Mouse (Mus musculus) E14TG2a.4 (cell line): ENCODE results near the gene Capn5.

Source experiments
- CTCF ChIP-seq: conservative IDR thresholded peaks from 2 replicates; pipeline ENCODE4 v1.5.1; 2014; ENCODE audit warnings: low read length
- POU5F1 ChIP-seq: IDR thresholded peaks from 2 replicates; pipeline ENCODE4 v1.6.1; 2014; ENCODE audit warnings: low read length, borderline replicate concordance

- TF ChIP-seq CTCF (no peak), POU5F1 (no peak)
Measured at GRCm38 (mm10) chr7:98146447-98146845, 31.6 kb downstream of the Capn5 start.
